Mouse (Mus musculus) heart, embryonic 10.5 days (tissue): Measurements from ENCODE around the gene Zscan4f. TPM values are rescaled to one million over a fixed set of nuclear protein-coding genes. Genes with fewer than 3 reads are reported as not detected.
"Not testable (repeated sequence)": the region's sequence is repeated elsewhere in the genome, so short reads cannot be mapped to it uniquely, and the experiment has no call there.

Experiments
- DNase-seq: peaks from one replicate; pipeline ENCODE4 v3.0.0-alpha.2; 2017; ENCODE audit warnings: low spot score
- H3K27ac ChIP-seq: fragments of 300-500 bp; sonication (generic); 2 replicates; pipeline ENCODE4 v1.5.1; 2016; ENCODE audit warnings: mild to moderate bottlenecking
- H3K27me3 ChIP-seq: fragments of 300-500 bp; sonication (generic); 2 replicates; pipeline ENCODE4 v1.6.1; 2016; ENCODE audit warnings: mild to moderate bottlenecking; ENCODE audit not compliant: poor library complexity, insufficient read depth, severe bottlenecking
- H3K36me3 ChIP-seq: fragments of 300-500 bp; sonication (generic); 2 replicates; pipeline ENCODE4 v1.6.1; 2016; ENCODE audit warnings: mild to moderate bottlenecking, moderate library complexity
- H3K4me1 ChIP-seq: fragments of 300-500 bp; sonication (generic); 2 replicates; pipeline ENCODE4 v1.6.1; 2016; ENCODE audit warnings: mild to moderate bottlenecking
- H3K4me3 ChIP-seq: fragments of 300-500 bp; sonication (generic); 2 replicates; pipeline ENCODE4 v1.5.1; 2016; ENCODE audit warnings: mild to moderate bottlenecking, moderate library complexity
- H3K9me3 ChIP-seq: fragments of 300-500 bp; sonication (generic); 2 replicates; pipeline ENCODE4 v1.6.1; 2016; ENCODE audit warnings: mild to moderate bottlenecking, moderate library complexity
- WGBS: fragments of 180-500 bp; shearing (Covaris S2); methylation state at CpG from one replicate; pipeline ENCODE4 v1.1.7; 2016; 5-methylcytosine and 5-hydroxymethylcytosine counted together
- microRNA-seq: library from miRNA; unstranded; fragments of <30 nt; microRNA quantifications from one replicate; pipeline ENCODE4, GENCODE M21; 2017
- polyA plus RNA-seq: library from polyadenylated mRNA; unstranded; fragments of >200 nt; fragmentation: Nextera tagmentation; extraction: Ambion mirVana; gene quantifications from 2 replicates; pipeline ENCODE4 v1.2.1, GENCODE M21; 2016

Gene Zscan4f
- polyA plus RNA-seq, result not detected in 2 replicates

- H3K9me3 ChIP-seq, H3K36me3 ChIP-seq, H3K4me3 ChIP-seq, H3K27ac ChIP-seq, DNase-seq, H3K4me1 ChIP-seq, H3K27me3 ChIP-seq: not testable (repeated sequence)
- WGBS, result 94% methylated on average over 3 of the region's 3 CpGs
Measured at GRCm38 (mm10) chr7:11397615-11398014, at the start of gene Zscan4f. Zscan4f (plus strand) TSS chr7:11397915.

GRCm38 (mm10) chr7:11384641-11385040 lies 13.1 kb upstream of the Zscan4f start:
- H3K36me3 ChIP-seq, H3K27me3 ChIP-seq, H3K4me1 ChIP-seq, H3K4me3 ChIP-seq, H3K27ac ChIP-seq, H3K9me3 ChIP-seq, DNase-seq: not testable (repeated sequence)

Small RNA genes lying within 50 kb of the gene (microRNA-seq; reads per million reads assigned to microRNA genes)
- not detected for gene Gm23087

Other genes starting within 250 kb of the Zscan4f start
- gene Zscan4d, start 231.8 kb upstream of the Zscan4f start, polyA plus RNA-seq, result not detected in 2 replicates
- gene Zscan4e, start 87.2 kb upstream of the Zscan4f start, polyA plus RNA-seq, result not detected in 2 replicates
- gene Zscan4-ps2, start 116.4 kb downstream of the Zscan4f start, polyA plus RNA-seq, result not detected in 2 replicates
- not detected in 2 replicates for gene Zscan4-ps3, start 211.4 kb downstream of the Zscan4f start, polyA plus RNA-seq